In genomic region chr2:181496281-181496680, GRCm38 (mm10) we compare ENCODE assay signal across 8 mouse cellular contexts. TPM values are rescaled to one million over a fixed set of nuclear protein-coding genes. Genes with fewer than 3 reads are reported as not detected.
DNase-seq lines count a peak whose midpoint lies in the region; ATAC-seq and TF ChIP-seq lines count a peak whose summit lies in the region.

No protein-coding gene starts in this region.

- TF ChIP-seq CTCF in C2C12 (IDR thresholded peaks at IDR 0.05; ENCODE audit: control insufficient read depth, insufficient read depth, insufficient read length): peak; percentile 46

- DNase-seq in adrenal gland, postnatal 10 days: peak; percentile 80
- DNase-seq in liver, embryonic 13.5 days: peak; percentile 62
- peak; percentile 85 for DNase-seq in naive thymus-derived CD4-positive, alpha-beta T cell, adult 2 months (ENCODE audit: low read depth)
- peak; percentile 29 for DNase-seq in telencephalon, adult 2 months (ENCODE audit: low read depth, low spot score)

- H3ac ChIP-seq in C2C12 (ENCODE audit: control insufficient read depth, insufficient read length, low read depth): peak overlapping the region; percentile 27

- peak overlapping the region; percentile 93 for H3K27ac ChIP-seq in embryonic facial prominence, embryonic 13.5 days
- H3K27ac ChIP-seq in heart, embryonic 11.5 days (ENCODE audit: low read depth, low read length): peak overlapping the region; percentile 92
- peak overlapping the region; percentile 98 for H3K27ac ChIP-seq in kidney, embryonic 15.5 days
- H3K27ac ChIP-seq in liver, embryonic 13.5 days: peak overlapping the region; percentile 99

- ATAC-seq in embryonic facial prominence, embryonic 13.5 days (ENCODE audit: insufficient number of reproducible peaks, insufficient read depth, low FRiP score, low TSS enrichment, low read depth): 0 out of 2 replicates have a peak, but pooled peaks have one; percentile 45
- ATAC-seq in heart, embryonic 11.5 days (replicated peaks; ENCODE audit: insufficient number of reproducible peaks, low FRiP score, low TSS enrichment): peak; percentile 64
- peak; percentile 74 for ATAC-seq in kidney, embryonic 15.5 days (replicated peaks; ENCODE audit: low FRiP score)
- ATAC-seq in liver, embryonic 13.5 days (ENCODE audit: low read depth): peak; percentile 24

- H3K79me3 ChIP-seq in C2C12 (ENCODE audit: low read depth): peaks cover 34% of the 10 kb centered on the region

- peak overlapping the region; percentile 97 for H3K9ac ChIP-seq in embryonic facial prominence, embryonic 13.5 days
- peak overlapping the region; percentile 71 for H3K9ac ChIP-seq in heart, embryonic 11.5 days (ENCODE audit: low read depth, low read length)
- peak overlapping the region; percentile 45 for H3K9ac ChIP-seq in kidney, embryonic 15.5 days
- peak overlapping the region; percentile 74 for H3K9ac ChIP-seq in liver, embryonic 13.5 days

- peaks cover 43% of the 10 kb centered on the region for H3K79me2 ChIP-seq in C2C12 (ENCODE audit: control insufficient read depth, insufficient read depth)

- peak overlapping the region; percentile 89 for H3K4me3 ChIP-seq in C2C12 (ENCODE audit: insufficient read depth, poor library complexity, severe bottlenecking)
- peak overlapping the region; percentile 90 for H3K4me3 ChIP-seq in embryonic facial prominence, embryonic 13.5 days
- H3K4me3 ChIP-seq in heart, embryonic 11.5 days (ENCODE audit: low read depth, low read length): peak overlapping the region; percentile 96
- peak overlapping the region; percentile 85 for H3K4me3 ChIP-seq in kidney, embryonic 15.5 days (replicated peaks)
- H3K4me3 ChIP-seq in liver, embryonic 13.5 days (replicated peaks): peak overlapping the region; percentile 85

- H3K27me3 ChIP-seq in C2C12 (ENCODE audit: control insufficient read depth, insufficient read depth, insufficient read length): peaks cover 4% of the 10 kb centered on the region
- H3K27me3 ChIP-seq in embryonic facial prominence, embryonic 13.5 days: no peaks in the 10 kb centered on the region
- H3K27me3 ChIP-seq in heart, embryonic 11.5 days (ENCODE audit: control insufficient read depth, insufficient read depth, low read length): no peaks in the 10 kb centered on the region
- H3K27me3 ChIP-seq in kidney, embryonic 15.5 days: no peaks in the 10 kb centered on the region
- no peaks in the 10 kb centered on the region for H3K27me3 ChIP-seq in liver, embryonic 13.5 days

- H3K9me3 ChIP-seq in embryonic facial prominence, embryonic 13.5 days: no peaks in the 10 kb centered on the region
- H3K9me3 ChIP-seq in heart, embryonic 11.5 days (replicated peaks; ENCODE audit: control insufficient read depth, low read length): no peaks in the 10 kb centered on the region
- no peaks in the 10 kb centered on the region for H3K9me3 ChIP-seq in kidney, embryonic 15.5 days (replicated peaks)
- H3K9me3 ChIP-seq in liver, embryonic 13.5 days (replicated peaks): no peaks in the 10 kb centered on the region

- peaks cover 12% of the 10 kb centered on the region for H3K4me1 ChIP-seq in embryonic facial prominence, embryonic 13.5 days
- peaks cover 3% of the 10 kb centered on the region; the same call in 1 of the 2 replicates for H3K4me1 ChIP-seq in heart, embryonic 11.5 days (ENCODE audit: control insufficient read depth, insufficient read depth, low read length)
- H3K4me1 ChIP-seq in kidney, embryonic 15.5 days: peaks cover 28% of the 10 kb centered on the region
- peaks cover 42% of the 10 kb centered on the region for H3K4me1 ChIP-seq in liver, embryonic 13.5 days (replicated peaks)

- peaks cover 22% of the 10 kb centered on the region for H3K36me3 ChIP-seq in C2C12 (ENCODE audit: control insufficient read depth, insufficient read depth)
- H3K36me3 ChIP-seq in embryonic facial prominence, embryonic 13.5 days: peaks cover 22% of the 10 kb centered on the region
- peaks cover 8% of the 10 kb centered on the region; the same call in 1 of the 2 replicates for H3K36me3 ChIP-seq in heart, embryonic 11.5 days (ENCODE audit: control insufficient read depth, insufficient read depth, low read length)
- H3K36me3 ChIP-seq in kidney, embryonic 15.5 days: peaks cover 26% of the 10 kb centered on the region
- H3K36me3 ChIP-seq in liver, embryonic 13.5 days: peaks cover 21% of the 10 kb centered on the region

- 11% methylated on average over 8 of the region's 8 CpGs for WGBS in embryonic facial prominence, embryonic 13.5 days
- 16% methylated on average over 8 of the region's 8 CpGs for WGBS in heart, embryonic 11.5 days (ENCODE audit: insufficient replicate concordance)
- WGBS in kidney, embryonic 15.5 days: 13% methylated on average over 8 of the region's 8 CpGs
- 4% methylated on average over 8 of the region's 8 CpGs for WGBS in liver, embryonic 13.5 days (ENCODE audit: insufficient replicate concordance)

- peak overlapping the region; percentile 92 for H3K4me2 ChIP-seq in embryonic facial prominence, embryonic 13.5 days
- H3K4me2 ChIP-seq in heart, embryonic 11.5 days: peak overlapping the region; percentile 84
- peak overlapping the region; percentile 89 for H3K4me2 ChIP-seq in kidney, embryonic 15.5 days
- H3K4me2 ChIP-seq in liver, embryonic 13.5 days: peak overlapping the region; percentile 85

TF ChIP-seq in C2C12, 6 proteins besides CTCF, POLR2A, EP300 and RAD21:
- no peak for TF ChIP-seq MYOD1 (IDR thresholded peaks at IDR 0.05; ENCODE audit: control insufficient read depth, insufficient read length, low read depth)
- TF ChIP-seq USF1 (IDR thresholded peaks at IDR 0.05; ENCODE audit: low read depth): no peak
- TF ChIP-seq MYOG (IDR thresholded peaks at IDR 0.05; ENCODE audit: control insufficient read depth, extremely low read depth, insufficient read length): no peak
- no peak for TF ChIP-seq FOSL1 (IDR thresholded peaks at IDR 0.05; ENCODE audit: insufficient read depth, low read length, poor library complexity, severe bottlenecking)
- no peak for TF ChIP-seq CEBPB (IDR thresholded peaks at IDR 0.05; ENCODE audit: low read depth)
- TF ChIP-seq MAX (IDR thresholded peaks at IDR 0.05): no peak
TF ChIP-seq in C2C12: peak in this region for 0.

RNA-seq across cellular contexts. Expression of gene Tpd52l2, which starts 0.7 kb away (rescaled TPM):
- 79.2 TPM for polyA plus RNA-seq in C2C12 (2012; fragmentation: generic; extraction: Trizol)
- total RNA-seq in adrenal gland, postnatal 10 days (2021): 100 to 1,000 TPM in 1 of 2 experiments, 10 to 100 TPM in 1; 95.5 to 108 TPM
- 156 and 168 TPM in 2 replicates for polyA plus RNA-seq in embryonic facial prominence, embryonic 13.5 days (2015; fragmentation: Nextera tagmentation; extraction: Ambion mirVana)
- 119 and 128 TPM in 2 replicates for polyA plus RNA-seq in heart, embryonic 11.5 days (2014; fragmentation: Nextera tagmentation; extraction: Ambion mirVana)
- 162 and 169 TPM in 2 replicates for polyA plus RNA-seq in kidney, embryonic 15.5 days (2015; fragmentation: Nextera tagmentation; extraction: Ambion mirVana)
- 83.0 and 87.8 TPM in 2 replicates for polyA plus RNA-seq in liver, embryonic 13.5 days (2015; fragmentation: Nextera tagmentation; extraction: Ambion mirVana)

RNA-seq across cellular contexts. Expression of gene Abhd16b, which starts 3.3 kb away (rescaled TPM):
- polyA plus RNA-seq in C2C12 (2012; fragmentation: generic; extraction: Trizol): not detected
- total RNA-seq in adrenal gland, postnatal 10 days (2021): not detected
- polyA plus RNA-seq in embryonic facial prominence, embryonic 13.5 days (2015; fragmentation: Nextera tagmentation; extraction: Ambion mirVana): 0.11 and 0.14 TPM in 2 replicates
- polyA plus RNA-seq in heart, embryonic 11.5 days (2014; fragmentation: Nextera tagmentation; extraction: Ambion mirVana): 0.43 and 0.65 TPM in 2 replicates
- 0.30 TPM in 1 of 2 replicates, not detected in the other for polyA plus RNA-seq in kidney, embryonic 15.5 days (2015; fragmentation: Nextera tagmentation; extraction: Ambion mirVana)
- polyA plus RNA-seq in liver, embryonic 13.5 days (2015; fragmentation: Nextera tagmentation; extraction: Ambion mirVana): 0.06 TPM in 2 replicates

RNA-seq across cellular contexts. Expression of gene Dnajc5, which starts 24.0 kb away (rescaled TPM):
- 34.3 TPM for polyA plus RNA-seq in C2C12 (2012; fragmentation: generic; extraction: Trizol)
- 10 to 100 TPM; 89.0 to 91.5 TPM for total RNA-seq in adrenal gland, postnatal 10 days (2021)
- 97.2 and 101 TPM in 2 replicates for polyA plus RNA-seq in embryonic facial prominence, embryonic 13.5 days (2015; fragmentation: Nextera tagmentation; extraction: Ambion mirVana)
- 69.0 and 76.1 TPM in 2 replicates for polyA plus RNA-seq in heart, embryonic 11.5 days (2014; fragmentation: Nextera tagmentation; extraction: Ambion mirVana)
- polyA plus RNA-seq in kidney, embryonic 15.5 days (2015; fragmentation: Nextera tagmentation; extraction: Ambion mirVana): 84.4 and 88.6 TPM in 2 replicates
- polyA plus RNA-seq in liver, embryonic 13.5 days (2015; fragmentation: Nextera tagmentation; extraction: Ambion mirVana): 29.6 and 35.7 TPM in 2 replicates

RNA-seq across cellular contexts. Expression of gene Zbtb46, which starts 37.1 kb away (rescaled TPM):
- 0.68 TPM for polyA plus RNA-seq in C2C12 (2012; fragmentation: generic; extraction: Trizol)
- 10 to 100 TPM; 17.2 to 23.6 TPM for total RNA-seq in adrenal gland, postnatal 10 days (2021)
- polyA plus RNA-seq in embryonic facial prominence, embryonic 13.5 days (2015; fragmentation: Nextera tagmentation; extraction: Ambion mirVana): 3.6 and 3.8 TPM in 2 replicates
- polyA plus RNA-seq in heart, embryonic 11.5 days (2014; fragmentation: Nextera tagmentation; extraction: Ambion mirVana): 10.3 and 10.5 TPM in 2 replicates
- polyA plus RNA-seq in kidney, embryonic 15.5 days (2015; fragmentation: Nextera tagmentation; extraction: Ambion mirVana): 25.5 and 28.0 TPM in 2 replicates
- 10.2 and 10.7 TPM in 2 replicates for polyA plus RNA-seq in liver, embryonic 13.5 days (2015; fragmentation: Nextera tagmentation; extraction: Ambion mirVana)

Comparison
In these comparisons a context has a peak if more than half of its experiments do, and no peak if none do; other contexts are left out.
1. Peak in every context shown above with its lines: DNase-seq, ATAC-seq, H3K4me3 ChIP-seq and H3K27ac ChIP-seq.
2. DNase-seq: peak in every context shown above with its lines; median percentile 85 in naive thymus-derived CD4-positive, alpha-beta T cell, adult 2 months; 80 in adrenal gland, postnatal 10 days; 62 in liver, embryonic 13.5 days; 29 in telencephalon, adult 2 months.
3. ATAC-seq: peak in every context shown above with its lines; median percentile 74 in kidney, embryonic 15.5 days; 64 in heart, embryonic 11.5 days; 45 in embryonic facial prominence, embryonic 13.5 days; 24 in liver, embryonic 13.5 days.
4. H3K9ac ChIP-seq: peak in every context shown above with its lines; median percentile 97 in embryonic facial prominence, embryonic 13.5 days; 74 in liver, embryonic 13.5 days; 71 in heart, embryonic 11.5 days; 45 in kidney, embryonic 15.5 days.